Mouse (Mus musculus) olfactory bulb, adult 2 months (tissue): ENCODE data around the gene Ifngr1.

ENCODE experiments used
- CTCF ChIP-seq: fragments of 200-500 bp; IDR thresholded peaks from 2 replicates; pipeline ENCODE4 v1.5.1; 2012; ENCODE audit warnings: low read depth, mild to moderate bottlenecking, low read length, moderate library complexity; ENCODE audit not compliant: insufficient read depth
- POLR2A ChIP-seq: fragments of 200-500 bp; IDR thresholded peaks from 2 replicates; pipeline ENCODE4 v1.6.1; 2012; ENCODE audit warnings: mild to moderate bottlenecking, low read depth, low read length, moderate library complexity; ENCODE audit not compliant: insufficient read depth

- TF ChIP-seq CTCF, result no peak
- TF ChIP-seq POLR2A, result no peak
Observed at GRCm38 (mm10) chr10:19603231-19603630, 11.5 kb downstream of the Ifngr1 start.
